Mouse (Mus musculus): ENCODE data around the gene Sept4.

GRCm38 (mm10) chr11:87638793-87639192 lies 70.1 kb downstream of the Sept4 start:
- TF ChIP-seq ZC3H11A (IDR thresholded peaks at IDR 0.05; ENCODE audit: borderline replicate concordance, low read depth, low read length) (no peak), HCFC1 (IDR thresholded peaks at IDR 0.05; ENCODE audit: borderline replicate concordance, insufficient read depth, low read length) (no peak), ZNF384 (IDR thresholded peaks at IDR 0.05; ENCODE audit: low read depth, low read length) (no peak), CHD2 (IDR thresholded peaks at IDR 0.05; ENCODE audit: low read depth, low read length) (no peak)
